Mouse (Mus musculus): ENCODE measurements at regions not wholly inside any gene's neighbourhood (a gene's known extent, or its start where the extent isn't known, plus 50 kb on each side); places are given as distances from the start of the nearest gene placed in this dataset.

- no peak for DNase-seq (ENCODE audit: low read depth, low spot score)
- no peaks in the 10 kb centered on the region for H3K9me3 ChIP-seq (replicated peaks; ENCODE audit: insufficient read depth, low read length)
- H3K79me2 ChIP-seq (ENCODE audit: control insufficient read depth, insufficient read depth, low read length, poor library complexity) = no peaks in the 10 kb centered on the region
- H3K4me3 ChIP-seq (ENCODE audit: control insufficient read depth in 1 of 2, insufficient read depth in 1 of 2, low read depth in 2 of 2, low read length in 2 of 2) = no peak overlapping the region
- no peaks in the 10 kb centered on the region for H3K4me1 ChIP-seq (ENCODE audit: control insufficient read depth in 1 of 2, insufficient read depth in 2 of 2, low read length in 2 of 2)
- no peaks in the 10 kb centered on the region for H3K36me3 ChIP-seq (ENCODE audit: control insufficient read depth in 1 of 2, insufficient read depth in 2 of 2, low read length in 2 of 2)
- no peak overlapping the region for H3K9ac ChIP-seq (ENCODE audit: control insufficient read depth, low read depth, low read length, poor library complexity, severe bottlenecking)
- no peaks in the 10 kb centered on the region for H3K27me3 ChIP-seq (ENCODE audit: control insufficient read depth in 1 of 2, insufficient read depth in 2 of 2, low read length in 2 of 2)
- H3K27ac ChIP-seq (ENCODE audit: control insufficient read depth, low read depth, low read length) = no peak overlapping the region
- TF ChIP-seq MAZ (IDR thresholded peaks at IDR 0.05; ENCODE audit: low read depth, low read length) (no peak), RAD21 (IDR thresholded peaks at IDR 0.05; ENCODE audit: low read depth, low read length) (no peak), CHD1 (IDR thresholded peaks at IDR 0.05; ENCODE audit: low read depth, low read length) (no peak), TAL1 (IDR thresholded peaks at IDR 0.05; ENCODE audit: low read length) (no peak), EP300 (IDR thresholded peaks at IDR 0.05; ENCODE audit: low read depth in 1 of 2, low read length in 2 of 2) (no peak), MYC (IDR thresholded peaks at IDR 0.05; ENCODE audit: low read depth, low read length) (no peak), POLR2AphosphoS2 (IDR thresholded peaks at IDR 0.05; ENCODE audit: low read length) (no peak), MXI1 (IDR thresholded peaks at IDR 0.05; ENCODE audit: low read depth, low read length) (no peak), POLR2A (IDR thresholded peaks at IDR 0.05; ENCODE audit: control insufficient read depth in 1 of 2, insufficient read depth in 1 of 2, low read depth in 1 of 2, low read length in 2 of 2, poor library complexity in 1 of 2) (no peak)
Measured at GRCm38 (mm10) chr16:73096091-73097083, 788.3 kb downstream of the Robo1 start.

Data from MEL (cell line).